Mouse (Mus musculus): Measurements from ENCODE around the gene H2-Eb1.

- no peak for TF ChIP-seq CTCF (IDR thresholded peaks at IDR 0.05; ENCODE audit: borderline replicate concordance, insufficient read depth, low read length)
- no peak for TF ChIP-seq POLR2A (IDR thresholded peaks at IDR 0.05; ENCODE audit: low read depth, low read length)
Observed at GRCm38 (mm10) chr17:34286999-34287398, 18.7 kb upstream of the H2-Eb1 start.

Measured in embryonic fibroblast, embryonic 13.5 days (primary cell).